Mouse (Mus musculus) C2C12 (cell line): ENCODE data around the gene Cd276.
A peak's percentile ranks its signal among the peaks of the same experiment; 100 is the strongest.

ENCODE experiments used
- CEBPB ChIP-seq: IDR thresholded peaks from one replicate; pipeline ENCODE4 v1.6.1; 2011; ENCODE audit warnings: low read depth, mild to moderate bottlenecking, control low read depth, moderate library complexity
- CTCF ChIP-seq: IDR thresholded peaks from one replicate; pipeline ENCODE4 v1.5.1; 2011; ENCODE audit not compliant: control insufficient read depth, insufficient read depth, insufficient read length
- MYOG ChIP-seq: IDR thresholded peaks from one replicate; pipeline ENCODE4 v1.6.1; 2011; ENCODE audit not compliant: control insufficient read depth, insufficient read length; ENCODE audit errors: extremely low read depth
- USF1 ChIP-seq: IDR thresholded peaks from one replicate; pipeline ENCODE4 v1.6.1; 2011; ENCODE audit warnings: low read depth, mild to moderate bottlenecking, control low read depth, moderate library complexity

GRCm38 (mm10) chr9:58527841-58528240 lies 27.4 kb downstream of the Cd276 start:
- TF ChIP-seq CTCF (no peak), CEBPB (no peak), MYOG (no peak), USF1 (peak; percentile 72)
